Mouse (Mus musculus): ENCODE results near the gene Setd3. TPM values are rescaled to one million over a fixed set of nuclear protein-coding genes. Genes with fewer than 3 reads are reported as not detected.

The Setd3 gene
- polyA plus RNA-seq, 1 experiment, result 66.6 TPM

- no peak overlapping the region for H3K4me3 ChIP-seq (ENCODE audit: insufficient read depth, low read length)
- H3K27ac ChIP-seq (ENCODE audit: insufficient read depth, low read length), result no peak overlapping the region
- peaks cover 15% of the 10 kb centered on the region for H3K4me1 ChIP-seq (ENCODE audit: control insufficient read depth, insufficient read depth, low read length)
- TF ChIP-seq POLR2A (IDR thresholded peaks at IDR 0.05; ENCODE audit: low read depth, low read length) (no peak), CTCF (IDR thresholded peaks at IDR 0.05; ENCODE audit: borderline replicate concordance, insufficient read depth, low read length) (no peak)
These were observed 111.9 kb downstream of the Setd3 start for GRCm38 (mm10) chr12:108067231-108067630.

DNA sequence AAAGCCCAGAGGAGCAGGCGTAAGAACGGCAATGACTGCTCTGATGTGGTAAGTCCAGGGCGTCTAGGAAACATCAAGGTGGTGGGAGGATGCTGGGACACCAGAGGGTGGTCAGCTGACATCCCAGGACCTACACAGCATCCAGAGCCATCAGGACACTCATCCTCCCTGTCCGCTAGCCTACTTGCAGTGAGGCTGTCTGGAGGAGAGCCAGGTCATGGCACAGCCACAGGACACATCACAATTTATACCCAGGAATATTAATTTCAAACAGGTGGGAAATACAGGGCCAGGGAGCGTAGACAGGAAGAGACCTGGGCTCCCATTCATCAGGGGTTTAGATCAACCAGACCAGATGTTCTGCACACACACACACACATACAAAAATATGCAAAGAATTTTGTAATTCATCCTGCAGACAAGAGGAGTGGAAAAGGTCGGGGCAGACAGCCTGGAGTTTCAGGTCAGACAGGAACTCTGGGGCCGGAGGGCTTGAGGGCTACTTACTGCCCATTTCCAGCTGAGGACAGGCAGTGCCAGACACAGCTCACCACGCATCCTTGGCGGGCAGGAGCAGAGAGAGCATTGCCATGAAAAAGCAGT lies 114.6 kb downstream of the Setd3 start:
- no peak overlapping the region for H3K4me3 ChIP-seq (ENCODE audit: insufficient read depth, low read length)

DNA sequence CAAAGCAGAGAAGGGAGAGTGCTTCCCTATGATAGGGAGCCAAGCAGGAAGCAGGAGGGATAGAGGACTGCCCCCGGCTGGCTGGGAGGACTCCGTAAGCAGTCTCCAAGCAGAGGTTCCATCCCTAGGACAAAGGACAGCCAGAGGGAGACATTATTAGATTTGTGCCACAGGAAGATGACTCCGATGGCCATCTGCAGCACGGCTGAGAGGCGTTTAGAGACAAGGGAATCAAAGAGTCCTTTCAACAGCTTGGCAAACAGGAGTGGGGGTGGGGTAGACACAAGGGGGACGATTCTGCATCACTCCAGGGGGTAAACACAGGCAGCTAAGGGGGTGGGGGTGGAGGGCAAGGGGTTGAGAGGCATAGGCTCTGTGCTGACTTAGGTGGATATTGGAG lies 115.1 kb downstream of the Setd3 start:
- H3K27ac ChIP-seq (ENCODE audit: insufficient read depth, low read length), result no peak overlapping the region
- H3K4me3 ChIP-seq (ENCODE audit: insufficient read depth, low read length), result no peak overlapping the region
- H3K4me1 ChIP-seq (ENCODE audit: control insufficient read depth, insufficient read depth, low read length), result peaks cover 11% of the 10 kb centered on the region
- TF ChIP-seq CTCF (IDR thresholded peaks at IDR 0.05; ENCODE audit: borderline replicate concordance, insufficient read depth, low read length) (no peak), POLR2A (IDR thresholded peaks at IDR 0.05; ENCODE audit: low read depth, low read length) (no peak)

More for the DNA sequence above, 114.6 kb downstream of the Setd3 start:
- TF ChIP-seq POLR2A (IDR thresholded peaks at IDR 0.05; ENCODE audit: low read depth, low read length), result no peak
- H3K4me1 ChIP-seq (ENCODE audit: control insufficient read depth, insufficient read depth, low read length), result peaks cover 11% of the 10 kb centered on the region
- no peak overlapping the region for H3K27ac ChIP-seq (ENCODE audit: insufficient read depth, low read length)

DNA sequence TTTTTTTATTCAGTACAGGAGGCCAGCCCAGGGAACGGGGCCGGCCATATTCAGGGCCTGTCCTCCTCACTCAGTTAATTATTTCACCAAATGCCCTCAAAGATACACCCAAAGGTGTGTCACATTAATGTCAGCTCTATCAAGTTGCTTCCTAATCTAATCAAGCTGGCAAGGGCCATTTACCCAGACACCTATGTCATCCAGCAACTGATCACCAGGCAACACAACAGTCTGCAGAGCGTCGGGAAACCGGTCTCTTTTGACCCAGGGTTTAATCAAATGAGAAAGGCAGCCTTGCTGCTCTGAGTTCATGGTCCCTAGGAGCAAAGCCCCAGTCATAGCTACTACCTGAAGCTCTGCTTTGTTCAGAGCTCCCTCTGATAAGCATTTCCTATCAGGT lies 117.0 kb downstream of the Setd3 start:
- Histone ChIP-seq H3K27ac (ENCODE audit: insufficient read depth, low read length) (no peak overlapping the region), H3K4me3 (ENCODE audit: insufficient read depth, low read length) (no peak overlapping the region), H3K4me1 (ENCODE audit: control insufficient read depth, insufficient read depth, low read length) (peaks cover 8% of the 10 kb centered on the region)
- TF ChIP-seq POLR2A (IDR thresholded peaks at IDR 0.05; ENCODE audit: low read depth, low read length), result no peak
- TF ChIP-seq CTCF (IDR thresholded peaks at IDR 0.05; ENCODE audit: borderline replicate concordance, insufficient read depth, low read length), result no peak

DNA sequence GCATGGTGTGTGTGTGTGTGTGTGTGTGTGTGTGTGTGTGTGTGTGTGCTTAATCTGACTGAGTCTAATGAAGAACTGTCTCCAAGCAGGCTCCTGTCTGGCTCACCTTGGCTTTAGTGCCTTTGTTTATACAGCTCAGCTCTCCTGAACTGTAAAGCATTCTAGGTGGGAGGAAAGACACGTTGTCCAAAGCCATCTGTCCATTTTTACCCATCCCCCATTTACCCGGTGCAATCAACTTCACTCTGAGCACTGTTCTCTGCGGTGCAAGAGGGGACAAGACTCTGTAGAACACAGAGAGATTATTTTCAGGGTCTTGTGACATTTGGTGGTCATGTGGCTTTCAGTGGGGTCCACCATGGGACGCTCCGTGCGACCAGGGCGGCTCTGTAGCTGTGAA lies 117.5 kb downstream of the Setd3 start:
- H3K4me1 ChIP-seq (ENCODE audit: control insufficient read depth, insufficient read depth, low read length), result peaks cover 8% of the 10 kb centered on the region
- no peak overlapping the region for H3K27ac ChIP-seq (ENCODE audit: insufficient read depth, low read length)
- no peak for TF ChIP-seq CTCF (IDR thresholded peaks at IDR 0.05; ENCODE audit: borderline replicate concordance, insufficient read depth, low read length)
- no peak for TF ChIP-seq POLR2A (IDR thresholded peaks at IDR 0.05; ENCODE audit: low read depth, low read length)
- no peak overlapping the region for H3K4me3 ChIP-seq (ENCODE audit: insufficient read depth, low read length)

Other genes with a start within 250 kb of the Setd3 start
- gene Bcl11b, start 175.7 kb downstream of the Setd3 start, polyA plus RNA-seq (2011; ENCODE audit: insufficient read length, low read depth, missing spikeins), result 3.0 and 6.5 TPM in 2 replicates
- gene Ccnk, start 265 bp upstream of the Setd3 start, polyA plus RNA-seq (2011; ENCODE audit: insufficient read length, low read depth, missing spikeins), result 31.0 and 35.6 TPM in 2 replicates
- gene Ccdc85c, start 96.1 kb upstream of the Setd3 start, polyA plus RNA-seq (2011; ENCODE audit: insufficient read length, low read depth, missing spikeins), result 1.6 and 2.7 TPM in 2 replicates
- 4.8 and 5.0 TPM in 2 replicates for gene Hhipl1, start 127.0 kb upstream of the Setd3 start, polyA plus RNA-seq (2011; ENCODE audit: insufficient read length, low read depth, missing spikeins)
- gene Cyp46a1, start 155.1 kb upstream of the Setd3 start, polyA plus RNA-seq (2011; ENCODE audit: insufficient read length, low read depth, missing spikeins), result 1.8 and 3.4 TPM in 2 replicates
- gene Eml1, start 191.6 kb upstream of the Setd3 start, polyA plus RNA-seq (2011; ENCODE audit: insufficient read length, low read depth, missing spikeins), result 40.5 and 48.0 TPM in 2 replicates